Mouse (Mus musculus): Measurements from ENCODE around the gene Slc43a1.
"Not testable (repeated sequence)": the region's sequence is repeated elsewhere in the genome, so short reads cannot be mapped to it uniquely, and the experiment has no call there.

Slc43a1 gene

DNA sequence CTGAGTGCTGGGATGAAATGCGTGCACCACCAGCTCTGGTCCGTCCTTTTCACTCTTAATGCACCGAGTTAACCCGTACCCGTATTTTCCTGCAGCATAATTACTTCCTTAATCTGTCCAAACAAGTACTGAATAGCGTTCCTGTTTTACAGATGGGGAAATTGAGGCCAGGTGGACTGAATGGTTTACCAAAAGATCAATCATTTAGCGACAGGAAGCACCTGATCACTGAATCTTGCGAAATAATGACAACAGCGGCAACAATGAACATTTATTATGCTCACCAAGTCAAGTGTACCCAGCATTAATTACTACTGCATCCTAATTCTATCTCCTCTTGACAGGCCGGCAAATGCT is at the start of gene Slc43a1:
Slc43a1 (plus strand) TSS at position 258 of the 357 bp plus-strand sequence.
- DNase-seq (ENCODE audit: extremely low read depth, insufficient read length, low spot score): no peak

GRCm38 (mm10) chr2:84790418-84790817 is 48.2 kb upstream of the Slc43a1 start:
- no peak for DNase-seq (ENCODE audit: extremely low read depth, insufficient read length, low spot score)

DNA sequence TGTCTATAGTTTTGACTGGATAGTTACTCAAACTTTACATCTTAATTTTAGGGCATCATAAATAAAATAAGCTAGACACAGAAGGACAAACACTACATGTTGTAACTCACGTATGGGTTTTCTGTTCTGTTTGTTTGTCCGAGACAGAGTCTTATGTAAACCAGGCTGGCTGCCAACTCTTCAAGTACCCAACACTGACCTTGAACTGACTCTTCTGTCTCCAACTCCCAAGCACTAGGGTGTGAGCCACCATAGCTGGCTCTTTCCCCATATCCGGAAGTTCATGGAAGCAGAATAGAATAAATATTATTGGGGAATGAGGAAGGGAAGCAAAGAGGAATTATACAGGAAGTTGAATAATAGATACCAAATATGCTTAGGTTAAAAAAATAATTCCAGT is 46.1 kb upstream of the Slc43a1 start:
- DNase-seq (ENCODE audit: extremely low read depth, insufficient read length, low spot score): no peak

- no peak for DNase-seq (ENCODE audit: extremely low read depth, insufficient read length, low spot score)
These were observed 45.5 kb upstream of the Slc43a1 start for GRCm38 (mm10) chr2:84793154-84793553.

DNA sequence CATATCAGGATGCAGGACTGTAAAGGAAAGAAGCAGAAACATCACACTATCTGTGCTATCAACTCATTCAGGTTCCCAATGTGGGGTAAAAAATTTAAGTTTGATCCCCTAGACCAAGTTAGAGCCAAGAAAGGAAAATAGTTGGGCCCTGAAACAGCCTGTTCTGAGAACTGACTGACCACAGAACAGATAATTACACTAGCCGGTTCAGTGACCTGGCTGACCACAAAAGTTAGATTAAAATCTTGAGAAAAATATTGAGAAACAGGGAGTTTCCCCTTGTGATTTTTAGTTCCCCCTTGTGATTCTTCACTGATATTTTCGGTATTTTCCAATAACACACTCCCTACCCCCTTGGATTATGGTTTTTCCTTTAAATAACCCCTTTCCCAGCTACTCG is 44.8 kb upstream of the Slc43a1 start:
- DNase-seq (ENCODE audit: extremely low read depth, insufficient read length, low spot score): no peak

DNA sequence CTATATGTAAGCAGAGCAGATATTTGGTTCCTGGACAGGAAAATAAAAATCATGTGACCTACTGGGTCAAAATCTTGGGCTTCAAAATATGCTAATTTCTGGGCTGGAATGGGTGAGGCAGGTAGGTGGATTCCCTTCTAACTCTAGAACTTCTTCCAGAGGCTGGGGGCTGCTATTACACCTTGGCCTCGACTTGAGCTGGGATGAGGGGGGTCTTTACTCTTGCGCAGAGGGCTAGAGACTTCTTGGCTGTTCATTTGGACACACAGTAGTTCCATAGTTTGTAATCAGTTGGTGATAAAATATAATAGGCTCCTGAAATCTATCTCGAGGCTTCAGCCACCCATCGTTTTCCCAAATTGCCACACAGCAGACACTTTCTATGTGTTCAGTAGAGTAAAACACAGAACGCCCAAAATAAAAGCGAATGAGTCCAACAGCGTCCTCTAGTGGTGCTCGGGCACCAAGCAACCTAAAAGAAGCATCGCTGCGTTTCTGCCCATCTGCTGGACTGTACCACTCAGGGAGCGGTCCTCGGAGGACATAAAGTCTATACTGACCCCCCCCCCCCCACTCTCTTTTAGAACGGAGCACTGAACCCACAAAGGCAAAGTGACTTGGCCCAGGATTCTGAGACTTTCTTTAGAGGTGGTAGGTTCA is 40.7 kb upstream of the Slc43a1 start:
- DNase-seq (ENCODE audit: extremely low read depth, insufficient read length, low spot score): peak; percentile 32

DNA sequence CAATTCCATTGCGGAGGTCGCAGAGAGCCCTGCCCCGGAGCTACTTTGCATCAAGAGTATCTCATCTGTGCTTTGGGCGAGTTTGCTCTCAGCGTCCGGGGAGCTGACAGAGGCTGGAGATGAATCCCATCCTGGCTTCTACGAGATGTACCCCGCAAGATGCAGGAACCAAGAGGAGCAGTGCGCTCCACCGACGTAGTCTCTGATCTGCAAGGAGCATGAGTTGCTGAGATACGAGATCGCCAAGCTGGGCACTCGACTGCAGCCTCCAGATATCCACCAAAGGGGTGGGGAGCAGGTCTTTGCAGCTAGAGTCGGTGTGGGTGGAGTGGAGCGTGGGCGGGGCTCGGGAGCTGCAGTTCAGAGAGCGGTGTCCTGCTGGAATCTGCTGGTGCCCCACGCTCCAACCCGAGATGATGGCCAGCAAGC is 40.1 kb upstream of the Slc43a1 start, which contains the start of gene Ube2l6:
Ube2l6 (plus strand) TSS at position 336 of the 429 bp plus-strand sequence.
- peak; percentile 68 for DNase-seq (ENCODE audit: extremely low read depth, insufficient read length, low spot score)

GRCm38 (mm10) chr2:84799041-84799561 is 39.5 kb upstream of the Slc43a1 start:
- peak; percentile 55 for DNase-seq (ENCODE audit: extremely low read depth, insufficient read length, low spot score)

DNA sequence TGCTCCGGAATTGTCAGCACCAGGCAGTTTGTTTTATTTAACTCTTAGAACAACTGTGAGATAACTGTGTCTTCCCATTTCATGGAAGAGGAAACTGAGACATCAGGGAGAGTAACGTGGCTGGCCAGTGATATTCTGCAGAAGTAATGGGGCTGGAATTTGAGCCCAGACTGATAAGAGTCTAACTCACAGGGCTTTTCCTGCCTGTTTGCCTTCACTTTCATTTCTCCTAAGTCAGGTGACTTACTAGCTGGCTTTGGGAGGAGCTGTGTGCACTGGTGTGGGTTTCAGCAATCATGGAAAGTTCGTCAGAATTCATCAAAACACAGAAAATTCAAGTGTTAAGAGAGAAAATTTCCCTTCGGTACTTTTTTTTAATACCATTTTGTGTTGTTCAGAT is 38.3 kb upstream of the Slc43a1 start:
- DNase-seq (ENCODE audit: extremely low read depth, insufficient read length, low spot score): no peak

GRCm38 (mm10) chr2:84801223-84801622 is 37.4 kb upstream of the Slc43a1 start:
- not testable (repeated sequence) for DNase-seq (ENCODE audit: extremely low read depth, insufficient read length, low spot score)

DNA sequence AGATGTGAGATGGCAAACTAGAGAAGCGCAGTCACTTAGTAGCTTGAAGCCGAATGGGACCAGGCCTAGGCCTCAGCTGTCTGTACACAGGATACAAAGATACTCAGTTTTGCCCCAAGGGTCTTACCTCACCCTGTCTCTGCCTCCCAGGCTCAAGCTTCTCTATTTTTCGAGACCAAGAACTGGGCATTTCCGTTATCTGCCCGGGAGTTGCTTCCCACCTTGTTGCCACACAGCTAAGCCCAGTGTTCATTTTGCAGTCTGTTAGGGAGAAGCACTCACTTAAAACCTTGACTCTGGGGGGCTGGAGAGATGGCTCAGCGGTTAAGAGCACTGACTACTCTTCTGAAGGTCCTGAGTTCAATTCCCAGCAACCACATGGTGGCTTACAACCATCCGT is 34.7 kb upstream of the Slc43a1 start:
- no peak for DNase-seq (ENCODE audit: extremely low read depth, insufficient read length, low spot score)

- DNase-seq (ENCODE audit: extremely low read depth, insufficient read length, low spot score): no peak
These were observed 32.1 kb upstream of the Slc43a1 start for GRCm38 (mm10) chr2:84806546-84806945.

- DNase-seq (ENCODE audit: extremely low read depth, insufficient read length, low spot score): no peak
These were observed 29.3 kb upstream of the Slc43a1 start for GRCm38 (mm10) chr2:84809330-84809729.

DNA sequence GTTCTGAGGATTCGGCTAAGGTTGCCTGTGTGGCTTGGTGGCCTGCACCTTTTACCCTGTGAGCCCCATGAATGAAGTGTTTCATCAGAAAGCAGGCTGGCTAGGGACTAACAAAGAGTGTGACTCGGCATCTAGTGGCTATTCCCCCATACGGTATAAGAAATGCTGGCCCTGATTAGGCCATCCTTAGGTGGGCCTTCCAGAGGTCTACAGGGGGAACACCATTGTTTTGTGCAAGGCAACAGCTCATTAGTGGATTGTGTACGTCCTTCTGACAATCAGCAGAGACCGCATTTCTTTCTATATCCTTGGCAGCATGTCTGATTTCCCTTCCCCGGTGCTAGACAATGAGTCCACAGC is 28.1 kb upstream of the Slc43a1 start:
- no peak for DNase-seq (ENCODE audit: extremely low read depth, insufficient read length, low spot score)

DNA sequence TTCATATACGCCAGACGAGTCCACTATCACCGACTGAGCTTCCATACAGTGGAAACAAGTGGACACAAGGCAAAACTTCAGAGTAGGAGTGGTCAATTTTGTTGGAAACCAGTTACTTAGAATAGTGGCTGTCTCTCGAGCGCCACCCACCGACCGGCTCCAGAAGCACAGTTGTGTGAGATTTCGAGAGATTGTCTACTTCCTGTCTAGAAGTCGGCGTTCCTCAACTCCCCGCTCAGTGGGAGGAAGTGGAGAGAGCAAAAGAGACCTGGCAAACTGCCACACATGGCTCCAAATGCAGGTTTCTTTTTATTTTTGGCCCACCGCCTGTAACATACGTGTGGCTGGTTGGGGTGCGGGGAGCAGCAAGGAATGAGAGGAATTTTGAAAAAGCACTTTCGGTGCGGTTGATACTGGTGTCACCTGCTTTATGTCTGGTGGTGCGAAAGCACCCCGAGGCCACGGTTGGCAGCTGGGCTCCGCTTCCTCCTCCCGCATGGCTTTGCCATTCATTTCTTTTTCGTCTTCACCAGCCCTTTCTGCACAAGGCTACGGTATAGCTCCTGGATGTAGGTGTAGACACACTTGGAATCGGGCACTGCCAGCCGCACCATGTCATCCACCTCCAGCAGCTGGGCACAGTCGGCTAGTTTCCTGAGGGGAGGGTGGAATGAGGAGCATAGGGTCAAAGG is 27.6 kb upstream of the Slc43a1 start:
- peak; percentile 55 for DNase-seq (ENCODE audit: extremely low read depth, insufficient read length, low spot score)

- no peak for DNase-seq (ENCODE audit: extremely low read depth, insufficient read length, low spot score)
These were observed 26.8 kb upstream of the Slc43a1 start for GRCm38 (mm10) chr2:84811880-84812279.

DNA sequence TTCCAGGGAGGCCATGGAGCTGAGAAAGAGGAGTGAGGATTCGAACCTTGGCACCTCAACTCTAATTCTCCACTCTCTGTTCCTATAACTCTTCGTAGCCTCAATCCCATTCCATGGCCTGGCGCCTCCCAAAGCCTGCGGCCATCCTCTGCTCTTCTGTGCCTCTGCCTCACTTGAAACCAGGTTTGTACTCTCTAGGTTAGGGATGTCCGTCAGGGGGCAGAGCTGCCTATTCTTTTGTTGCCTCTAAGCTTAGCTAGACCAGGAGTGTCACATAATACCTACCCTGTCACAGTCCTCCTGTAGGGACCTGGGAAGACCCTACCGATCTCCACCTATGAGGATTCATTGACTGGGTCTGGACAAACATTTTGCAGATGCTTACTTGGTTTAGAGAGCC is 26.0 kb upstream of the Slc43a1 start:
- DNase-seq (ENCODE audit: extremely low read depth, insufficient read length, low spot score): no peak

GRCm38 (mm10) chr2:84819861-84820260 is 18.8 kb upstream of the Slc43a1 start:
- DNase-seq (ENCODE audit: extremely low read depth, insufficient read length, low spot score): no peak

GRCm38 (mm10) chr2:84822552-84822951 is 16.1 kb upstream of the Slc43a1 start, which contains the start of gene Smtnl1:
TSS of gene Smtnl1 (minus strand) at chr2:84822652.
- no peak for DNase-seq (ENCODE audit: extremely low read depth, insufficient read length, low spot score)

DNA sequence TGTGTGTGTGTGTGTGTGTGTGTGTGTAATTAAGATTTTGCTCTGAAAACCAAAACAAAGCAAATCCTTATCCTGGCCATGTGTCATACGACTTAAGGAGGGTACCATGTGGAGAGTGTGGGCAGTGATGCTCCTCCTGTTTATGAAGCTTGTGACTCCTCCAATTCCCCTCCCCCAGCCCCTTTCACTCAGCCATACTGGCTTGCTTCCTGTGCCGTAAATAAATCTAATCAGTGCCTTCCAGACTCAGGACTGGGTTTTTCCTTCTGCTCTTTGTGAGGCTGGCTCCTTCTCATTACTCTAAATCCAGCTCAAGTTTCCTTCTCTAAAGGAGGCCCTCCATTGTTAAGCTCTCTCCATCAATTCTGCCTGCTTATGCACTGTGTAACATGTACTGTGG is 15.4 kb upstream of the Slc43a1 start:
- no peak for DNase-seq (ENCODE audit: extremely low read depth, insufficient read length, low spot score)

DNA sequence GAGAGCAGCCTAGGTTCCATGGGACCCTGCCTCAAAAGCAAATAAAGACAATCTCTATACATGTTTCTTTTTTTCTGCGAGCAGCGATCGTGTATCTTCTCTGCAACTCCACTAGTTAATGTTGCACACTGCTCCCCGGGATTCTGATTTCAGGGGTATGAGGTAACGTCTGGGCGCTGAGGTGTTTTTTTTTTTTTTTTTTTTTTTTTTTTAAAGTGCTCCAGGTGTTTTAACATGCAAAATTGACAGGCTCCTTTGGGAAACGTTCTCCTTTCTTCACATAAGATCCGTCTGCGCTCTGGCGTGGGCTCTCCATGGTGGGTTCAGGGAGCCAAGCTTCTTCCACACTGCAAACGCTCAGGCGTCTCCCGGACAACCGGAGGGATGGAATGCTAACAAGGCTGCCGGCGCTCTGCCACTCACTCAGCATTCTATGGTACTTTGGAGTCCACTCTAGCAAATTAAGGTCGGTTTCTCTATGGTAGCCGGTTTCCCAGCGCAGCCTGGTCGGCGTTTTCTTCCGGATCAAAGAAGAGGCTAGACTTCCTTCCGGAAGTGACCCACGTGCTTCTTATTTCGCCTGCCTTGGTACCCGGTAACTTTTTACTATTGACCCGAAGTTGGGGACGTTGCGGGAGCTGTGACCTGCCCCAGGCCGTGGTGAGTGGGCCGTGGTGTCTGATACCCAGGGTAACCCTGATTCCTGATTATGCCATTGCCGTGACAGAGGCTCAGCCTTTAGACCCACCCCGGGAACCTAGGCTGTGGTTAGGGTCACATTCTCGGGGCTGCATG is 12.0 kb upstream of the Slc43a1 start, which contains the start of gene Timm10:
Timm10 (plus strand) TSS at position 510 of the 795 bp plus-strand sequence.
- DNase-seq (ENCODE audit: extremely low read depth, insufficient read length, low spot score): peak; percentile 78

Data from 3134 (cell line).